Mouse (Mus musculus) myocyte (in vitro differentiated cells): ENCODE measurements at regions not wholly inside any gene's neighbourhood (a gene's known extent, or its start where the extent isn't known, plus 50 kb on each side); places are given as distances from the start of the nearest gene placed in this dataset.

Experiments
- MAX ChIP-seq: IDR thresholded peaks from one replicate; pipeline ENCODE4 v1.6.1; 2011; ENCODE audit warnings: low read depth, mild to moderate bottlenecking, control low read depth
- POLR2A ChIP-seq: IDR thresholded peaks from one replicate; pipeline ENCODE4 v1.6.1; 2011; ENCODE audit warnings: low read depth, mild to moderate bottlenecking, control low read depth, moderate library complexity; ENCODE audit not compliant: insufficient read length
- POLR2AphosphoS2 ChIP-seq: IDR thresholded peaks from one replicate; pipeline ENCODE4 v1.6.1; 2011; ENCODE audit warnings: low read depth, control low read depth; ENCODE audit not compliant: insufficient read length
- TCF12 ChIP-seq: IDR thresholded peaks from one replicate; pipeline ENCODE4 v1.6.1; 2011; ENCODE audit warnings: mild to moderate bottlenecking, control low read depth; ENCODE audit not compliant: poor library complexity, insufficient read depth, severe bottlenecking

GRCm38 (mm10) chr4:131500928-131501650, 337.0 kb downstream of the Ptpru start:
- TF ChIP-seq POLR2A = no peak
- no peak for TF ChIP-seq POLR2AphosphoS2
- no peak for TF ChIP-seq MAX
- no peak for TF ChIP-seq TCF12
